Mouse (Mus musculus) left cerebral cortex, postnatal 25 days (tissue): Measurements from ENCODE around the gene Ppfia3. TPM values are rescaled to one million over a fixed set of nuclear protein-coding genes. Genes with fewer than 3 reads are reported as not detected.
"Not testable (repeated sequence)": the region's sequence is repeated elsewhere in the genome, so short reads cannot be mapped to it uniquely, and the experiment has no call there.

Source experiments
- DNase-seq, 2 experiments: peaks; one replicate each; pipeline ENCODE4 v3.0.0; 2022; ENCODE audit warnings: low spot score in 2 of 2, mixed read lengths in 1 of 2
- intact Hi-C: fragments of 180-260 bp; cut with DNase I; formaldehyde crosslinking; loops from one replicate; pipeline ENCODE4 v1.15.1; 2025
- total RNA-seq, 2 experiments: library from RNA; stranded (reverse); gene quantifications; 2 replicates each; pipeline ENCODE4 v1.2.3; 2021

The Ppfia3 gene
- 100 to 1,000 TPM; 151 to 152 TPM for total RNA-seq

- DNase-seq: no peak
- intact Hi-C loops: loop anchor here (10.0 kb wide), 1 partner anchor 202 kb away; the partner anchor contains the start of gene Slc17a7
Measured at GRCm38 (mm10) chr7:45366652-45367019, at the start of gene Ppfia3. Gene Ppfia3 (minus strand): TSS chr7:45367019.

GRCm38 (mm10) chr7:45415636-45416035 lies 48.8 kb upstream of the Ppfia3 start:
- DNase-seq: peak; percentile 17 to 64
- intact Hi-C loops: no loop called here

- intact Hi-C loops: no loop called here
- DNase-seq: no peak
Measured at GRCm38 (mm10) chr7:45414740-45415224, 48.0 kb upstream of the Ppfia3 start.

- intact Hi-C loops: no loop called here
- no peak for DNase-seq
Measured at GRCm38 (mm10) chr7:45413864-45414739, 47.3 kb upstream of the Ppfia3 start.

GRCm38 (mm10) chr7:45413113-45413863 lies 46.5 kb upstream of the Ppfia3 start, which contains the start of gene Ntf5:
Gene Ntf5 (plus strand): TSS chr7:45413695.
- intact Hi-C loops: no loop called here
- DNase-seq: no peak

GRCm38 (mm10) chr7:45412421-45412820 lies 45.6 kb upstream of the Ppfia3 start:
- intact Hi-C loops: no loop called here
- no peak for DNase-seq

- intact Hi-C loops: no loop called here
- no peak for DNase-seq
Measured at GRCm38 (mm10) chr7:45409497-45410163, 42.8 kb upstream of the Ppfia3 start.

- DNase-seq: no peak
- intact Hi-C loops: no loop called here
Measured at GRCm38 (mm10) chr7:45408949-45409348, 42.1 kb upstream of the Ppfia3 start.

- no peak for DNase-seq
- intact Hi-C loops: no loop called here
Measured at GRCm38 (mm10) chr7:45408351-45408750, 41.5 kb upstream of the Ppfia3 start.

- intact Hi-C loops: no loop called here
- DNase-seq: no peak
Measured at GRCm38 (mm10) chr7:45407836-45408235, 41.0 kb upstream of the Ppfia3 start.

GRCm38 (mm10) chr7:45406157-45407156 lies 39.6 kb upstream of the Ppfia3 start:
- intact Hi-C loops: no loop called here
- no peak for DNase-seq

- peak; percentile 60 to 70 for DNase-seq
- intact Hi-C loops: loop anchor here (2.0 kb wide), 1 partner anchor 29 kb away; the partner anchor contains the start of gene Gys1
Measured at GRCm38 (mm10) chr7:45405091-45406075, 38.6 kb upstream of the Ppfia3 start, which contains the start of gene Kcna7. Gene Kcna7 (plus strand): TSS chr7:45405653.

- peak; percentile 23 to 31 for DNase-seq
- intact Hi-C loops: loop anchor here (2.0 kb wide), 1 partner anchor 31 kb away; the partner anchor contains the start of gene Gys1
Measured at GRCm38 (mm10) chr7:45403532-45404261, 36.9 kb upstream of the Ppfia3 start.

- intact Hi-C loops: no loop called here
- no peak for DNase-seq
Measured at GRCm38 (mm10) chr7:45401521-45402085, 34.8 kb upstream of the Ppfia3 start.

GRCm38 (mm10) chr7:45396787-45397186 lies 30.0 kb upstream of the Ppfia3 start:
- no peak for DNase-seq
- intact Hi-C loops: no loop called here

- intact Hi-C loops, DNase-seq: not testable (repeated sequence)
Measured at GRCm38 (mm10) chr7:45396337-45396775, 29.5 kb upstream of the Ppfia3 start.
